Mouse (Mus musculus) G1E (cell line): ENCODE results near the gene Stard13.

Experiments used
- CTCF ChIP-seq: IDR thresholded peaks from 2 replicates; pipeline ENCODE4 v1.5.1; 2012; ENCODE audit warnings: low read depth, low read length, inconsistent platforms, mixed read lengths
- TAL1 ChIP-seq: conservative IDR thresholded peaks from 2 replicates; pipeline ENCODE4 v1.6.1; 2012; ENCODE audit warnings: low read depth, low read length, inconsistent platforms, mixed read lengths

DNA sequence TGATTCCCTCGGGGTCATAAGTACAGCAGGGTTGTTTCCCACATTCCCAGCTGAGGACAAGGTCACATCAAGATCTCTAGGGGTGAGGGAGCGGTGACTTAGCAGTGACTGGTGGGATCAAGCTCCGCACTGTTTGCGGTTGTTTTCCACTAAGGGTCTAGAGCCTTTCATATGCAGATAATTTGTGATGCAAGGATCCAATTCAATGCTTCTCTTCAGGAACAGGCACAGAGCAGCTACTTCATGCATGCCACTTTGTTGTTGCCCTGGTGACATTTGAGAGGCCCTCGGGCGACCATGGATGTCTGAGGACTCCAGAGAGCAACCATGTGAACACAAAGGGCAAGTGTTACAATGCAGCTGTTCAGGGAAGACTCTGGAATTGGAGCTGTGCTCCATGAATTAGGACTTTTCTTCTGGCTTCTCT lies 14.9 kb downstream of the Stard13 start:
- TF ChIP-seq TAL1, result no peak
- TF ChIP-seq CTCF, result no peak
